Mouse (Mus musculus): ENCODE data around the gene Id1.
A peak's percentile ranks its signal among the peaks of the same experiment; 100 is the strongest.

Id1 gene

DNA sequence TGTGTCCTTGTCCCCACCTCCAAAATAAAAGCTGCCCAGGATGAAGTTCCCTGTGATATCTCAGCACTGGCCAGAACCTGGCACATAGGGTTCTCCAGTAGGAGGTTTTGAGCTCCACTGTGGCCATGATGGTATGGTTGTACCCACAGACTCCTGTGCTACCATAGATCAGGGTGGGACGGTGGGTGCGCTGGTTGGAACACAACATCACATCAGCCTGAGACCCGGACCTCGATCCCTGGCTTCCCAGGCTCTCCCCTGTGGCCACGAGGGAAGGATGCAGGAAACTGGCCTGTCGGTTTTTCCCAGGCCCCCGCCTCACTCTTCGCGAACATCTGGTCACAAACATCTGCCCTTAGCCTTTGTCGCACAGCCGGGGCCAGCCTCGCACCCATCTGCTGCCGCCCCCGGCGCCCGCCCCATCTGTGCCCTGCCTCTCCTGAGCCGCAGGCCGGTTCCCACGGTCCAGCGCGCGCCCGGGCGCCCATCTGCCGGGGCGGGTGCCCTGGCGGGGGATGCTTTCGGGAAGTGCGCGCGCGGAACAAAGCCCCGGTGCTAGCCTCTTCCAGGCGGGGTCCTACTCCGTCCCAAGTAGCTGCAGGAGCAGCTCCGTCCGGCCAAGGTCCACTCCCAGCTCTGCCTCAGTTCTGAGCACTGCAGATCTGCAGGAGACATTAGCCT lies 12.3 kb upstream of the Id1 start:
- no peak for DNase-seq (ENCODE audit: low spot score in 2 of 2)

DNA sequence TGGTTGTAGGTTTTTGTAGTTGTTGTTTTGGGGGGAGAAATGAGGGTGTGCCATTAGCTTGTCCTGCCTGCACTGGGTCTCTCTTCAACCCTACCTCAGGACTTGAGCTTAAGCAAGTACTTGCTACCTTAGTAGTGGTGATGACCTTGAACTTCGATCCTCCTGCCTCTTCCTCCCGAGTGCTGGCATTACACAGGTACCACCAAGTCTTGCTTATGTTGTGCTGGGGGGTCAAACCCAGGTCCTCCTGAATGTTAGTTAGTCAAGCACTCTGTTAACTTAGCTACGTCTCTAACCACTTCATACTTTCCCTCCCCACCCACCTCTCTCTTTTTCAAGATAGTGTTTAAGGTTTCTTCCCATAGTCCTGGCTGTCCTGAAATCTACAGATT lies 11.7 kb upstream of the Id1 start:
- DNase-seq (ENCODE audit: low spot score in 2 of 2), result no peak

DNA sequence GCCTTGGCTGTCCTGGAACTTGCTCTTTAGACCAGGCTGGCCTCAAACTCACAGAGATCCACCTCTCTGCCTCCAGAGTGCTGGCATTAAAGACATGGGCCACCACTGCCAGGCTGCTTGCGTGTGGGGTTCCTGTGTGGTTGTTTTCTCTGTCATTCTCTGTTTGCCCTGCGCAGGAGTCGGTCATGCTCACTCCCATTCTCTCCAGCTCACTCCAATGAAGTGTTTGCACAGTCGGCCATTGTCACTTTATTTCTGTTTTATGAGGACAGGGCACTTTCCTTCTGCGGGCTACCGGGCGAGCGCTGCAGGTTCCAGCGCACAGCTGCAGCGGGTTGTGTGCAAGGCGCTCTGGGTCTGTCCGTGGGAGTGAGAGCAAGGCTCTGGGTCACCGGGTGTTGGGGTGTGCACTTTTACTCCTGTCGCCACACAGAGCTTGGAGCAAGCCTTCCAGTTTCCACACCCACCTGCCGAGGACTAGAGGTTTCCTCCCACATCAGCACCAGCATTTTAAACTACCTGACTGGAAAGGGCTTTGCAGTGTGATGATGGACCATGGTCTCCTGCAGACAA lies 10.8 kb upstream of the Id1 start:
- DNase-seq (ENCODE audit: low spot score in 2 of 2), result no peak

DNA sequence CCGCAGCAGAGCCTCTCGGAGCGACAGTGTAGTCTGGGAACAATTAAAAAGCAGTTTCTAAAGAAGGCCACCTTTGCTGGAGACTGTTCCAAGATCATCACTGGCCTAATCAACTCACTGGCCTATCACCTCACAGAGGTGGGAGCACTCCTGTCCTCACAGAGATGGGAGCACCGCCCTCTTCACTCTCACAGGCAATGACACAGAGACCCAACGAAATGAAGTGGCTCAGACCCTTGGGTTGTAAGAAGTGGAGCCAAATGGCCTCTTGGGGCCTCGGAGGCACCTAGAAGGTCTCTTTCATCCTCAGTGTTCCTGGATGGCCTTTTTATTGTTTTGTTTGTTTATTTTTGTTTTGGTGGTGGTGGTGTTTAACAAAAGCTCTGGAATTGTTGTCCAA lies 9.8 kb upstream of the Id1 start:
- no peak for DNase-seq (ENCODE audit: low spot score in 2 of 2)

DNA sequence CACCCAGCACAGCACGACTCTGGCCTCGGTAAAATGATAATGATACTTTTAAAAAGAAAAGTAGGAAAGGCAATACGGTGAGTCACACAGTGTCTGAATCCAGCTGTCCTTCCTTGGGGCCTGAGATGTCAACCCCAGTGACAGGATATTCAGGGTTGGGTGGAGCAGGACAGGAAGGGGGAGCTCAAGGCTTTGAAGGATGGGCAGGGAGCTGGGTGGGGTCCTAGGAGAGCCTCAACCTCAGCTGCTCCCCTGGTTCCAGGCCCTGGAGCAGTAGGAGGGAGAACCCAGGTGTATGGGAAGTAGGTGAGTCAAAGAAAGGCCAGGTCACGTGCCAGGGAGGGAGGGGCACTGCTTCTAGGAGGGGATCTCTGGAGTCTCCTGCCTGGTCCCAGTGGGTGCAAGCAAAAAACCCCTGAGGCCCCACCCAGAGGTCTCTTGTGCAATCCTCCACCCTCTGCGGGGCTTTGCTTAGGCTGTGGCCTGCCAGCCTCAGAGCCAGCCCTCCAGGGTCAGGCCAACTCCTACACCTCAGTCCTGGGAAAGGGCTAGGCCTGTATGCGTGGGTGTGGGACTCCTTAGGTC lies 9.2 kb upstream of the Id1 start:
- DNase-seq (ENCODE audit: low spot score in 2 of 2), result peak in 1 of 2 experiments; percentile 52

DNA sequence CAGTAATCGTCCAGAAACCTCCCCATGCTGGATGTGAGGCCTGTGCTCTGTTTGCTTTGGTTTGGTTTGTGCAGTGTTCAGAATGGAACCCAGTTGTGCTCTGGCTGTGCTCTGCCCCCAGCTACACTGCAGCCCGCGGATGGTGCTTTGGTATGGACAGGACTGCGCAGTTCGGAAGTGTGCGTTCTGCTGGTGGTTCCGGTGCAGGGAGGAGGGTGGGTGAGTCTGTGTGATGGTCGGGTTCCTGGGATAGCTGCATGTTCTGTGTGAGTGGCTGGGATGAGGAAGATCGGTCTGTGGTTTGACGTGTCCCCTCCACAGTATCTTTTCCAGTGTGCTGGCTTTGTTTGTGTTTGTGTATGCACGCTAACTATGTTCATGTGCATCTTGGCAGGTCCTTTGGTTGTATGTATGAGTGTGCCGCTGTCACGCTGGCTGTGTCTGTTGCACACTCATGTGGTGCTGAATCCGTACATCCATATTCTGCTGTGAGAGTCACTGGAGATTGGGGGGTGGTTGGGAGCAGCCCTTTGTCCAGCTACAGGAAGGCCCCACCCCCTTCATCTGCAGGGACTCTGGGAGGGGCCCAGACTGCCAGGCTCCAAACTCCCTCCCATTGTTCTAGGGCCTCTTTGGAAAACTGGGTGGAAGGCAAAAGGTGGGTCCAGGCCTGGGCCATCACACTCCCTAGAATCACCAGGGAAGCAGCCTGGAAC lies 8.1 kb upstream of the Id1 start:
- DNase-seq (ENCODE audit: low spot score in 2 of 2), result no peak

DNA sequence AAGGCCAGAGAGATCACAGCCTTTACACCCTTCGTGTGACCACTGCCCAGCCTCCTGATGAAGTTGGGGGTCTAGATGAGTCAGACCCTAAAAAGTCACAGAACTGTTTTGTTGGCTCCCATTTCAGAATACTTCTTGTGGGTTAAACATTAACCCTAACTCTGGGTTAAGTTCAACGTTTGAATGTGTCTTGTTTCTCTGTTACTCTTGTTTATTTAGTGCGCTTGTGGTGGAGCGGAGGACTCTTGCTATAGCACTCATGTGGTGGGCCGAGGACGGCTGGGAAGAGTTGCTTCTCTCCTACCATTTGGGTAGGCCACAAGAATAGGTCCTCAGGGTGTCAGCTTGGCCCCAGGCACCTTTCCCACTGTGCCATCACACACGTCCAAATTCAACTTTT lies 7.5 kb upstream of the Id1 start:
- DNase-seq (ENCODE audit: low spot score in 2 of 2), result no peak

DNA sequence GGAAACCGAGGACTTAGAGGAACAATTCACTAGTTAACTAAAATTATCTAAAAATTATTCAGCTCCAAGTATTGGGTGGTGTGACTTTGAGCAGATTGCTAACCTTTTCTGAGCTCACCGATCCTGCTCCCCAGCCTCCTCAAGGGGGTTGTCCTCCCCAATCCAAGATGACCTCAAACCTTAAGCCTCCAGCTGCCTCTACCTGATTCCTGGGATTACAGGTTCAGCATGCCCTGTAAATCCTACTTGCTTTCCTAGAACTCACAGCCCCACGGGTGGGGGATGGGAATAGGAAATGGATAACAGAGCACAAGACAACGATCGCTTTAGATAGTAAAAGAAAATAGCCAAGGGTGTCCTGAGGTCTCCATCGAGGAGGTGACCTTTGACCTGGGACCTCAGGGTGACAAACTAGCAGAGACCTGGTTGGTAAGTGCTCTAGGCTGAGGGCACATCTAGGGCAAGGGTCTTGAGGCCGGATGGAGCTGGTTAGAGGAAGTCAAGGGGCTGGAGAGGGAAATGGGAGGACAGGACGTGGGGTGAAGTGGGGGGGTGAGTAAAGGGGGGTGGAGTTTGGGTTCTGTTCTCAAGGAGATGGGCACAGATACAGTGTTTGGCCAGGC lies 6.9 kb upstream of the Id1 start:
- no peak for DNase-seq (ENCODE audit: low spot score in 2 of 2)

DNA sequence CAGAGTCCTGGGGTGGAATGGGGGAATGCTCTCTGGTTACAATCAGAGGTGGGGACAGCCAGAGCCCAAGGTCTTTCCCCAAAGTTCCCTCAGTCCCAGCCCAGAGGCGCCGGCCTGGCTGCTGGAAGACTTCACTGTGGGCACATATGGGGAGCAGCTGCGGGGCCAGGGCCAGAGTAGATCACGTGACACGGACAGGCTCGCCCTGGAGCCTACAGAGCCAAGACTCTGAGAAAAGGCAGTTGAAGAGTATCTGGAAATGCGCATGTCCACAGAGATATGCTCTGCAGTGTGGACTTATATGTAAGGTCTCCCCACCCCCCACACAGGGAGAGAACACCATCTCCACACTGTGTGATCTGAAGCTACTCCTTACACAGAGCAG lies 6.4 kb upstream of the Id1 start:
- DNase-seq (ENCODE audit: low spot score in 2 of 2), result peak in 1 of 2 experiments; percentile 79

DNA sequence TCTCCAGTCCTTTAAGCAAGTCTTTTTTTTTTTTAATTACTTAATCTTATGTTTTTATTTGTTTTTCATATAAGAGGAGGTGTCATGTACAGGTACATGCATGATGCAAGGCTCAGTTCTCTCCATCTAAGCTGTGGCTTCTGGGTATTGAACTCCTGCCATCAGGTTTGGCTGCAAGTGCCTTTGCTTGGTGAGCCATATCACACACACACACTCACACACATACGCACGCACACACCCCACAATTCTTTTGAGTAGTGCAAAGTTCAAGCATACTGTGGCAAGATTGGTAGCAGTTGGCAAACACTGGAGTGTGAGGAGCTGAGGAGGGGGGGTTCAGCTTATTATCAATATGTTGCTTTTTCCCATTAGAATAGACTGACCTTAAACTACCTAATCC lies 2.9 kb upstream of the Id1 start:
- no peak for DNase-seq (ENCODE audit: low spot score in 2 of 2)

DNA sequence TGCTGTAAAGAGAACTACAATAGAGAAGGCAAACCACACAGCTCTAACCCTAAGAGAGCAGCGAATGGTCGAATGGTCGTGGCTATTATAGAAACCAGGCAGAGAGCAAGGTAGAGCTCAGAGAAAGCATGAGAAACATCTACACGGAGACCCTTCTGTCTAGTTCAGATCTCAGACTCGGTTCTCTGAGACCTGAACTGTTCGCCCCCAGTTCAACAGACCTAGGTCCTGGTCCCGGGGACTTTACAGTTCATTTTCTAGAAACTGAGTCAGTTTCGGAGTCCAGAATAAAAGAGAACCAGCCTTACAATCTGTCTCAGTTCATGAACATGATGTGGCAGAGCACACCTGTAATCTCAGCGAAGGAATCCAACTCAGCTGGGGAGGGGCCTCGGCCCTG lies 1.6 kb upstream of the Id1 start:
- no peak for DNase-seq (ENCODE audit: low spot score in 2 of 2)

DNA sequence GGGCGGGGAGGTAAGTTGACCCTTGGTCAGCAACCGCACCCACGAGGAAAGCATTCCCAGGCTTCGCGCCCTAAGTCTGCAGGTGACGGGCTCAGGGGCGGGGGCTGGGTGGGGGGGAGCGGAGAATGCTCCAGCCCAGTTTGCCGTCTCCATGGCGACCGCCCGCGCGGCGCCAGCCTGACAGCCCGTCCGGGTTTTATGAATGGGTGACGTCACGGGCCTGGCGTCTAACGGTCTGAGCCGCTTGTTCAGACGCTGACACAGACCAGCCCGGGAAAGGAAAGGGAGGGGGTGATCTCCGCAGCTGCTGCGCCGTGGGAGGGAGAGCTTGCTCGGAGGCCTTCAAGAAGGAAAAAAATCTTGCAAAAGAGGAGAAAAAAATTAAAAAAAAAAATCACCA lies 1.1 kb upstream of the Id1 start:
- DNase-seq (ENCODE audit: low spot score in 2 of 2), result peak; percentile 97 to 99

DNA sequence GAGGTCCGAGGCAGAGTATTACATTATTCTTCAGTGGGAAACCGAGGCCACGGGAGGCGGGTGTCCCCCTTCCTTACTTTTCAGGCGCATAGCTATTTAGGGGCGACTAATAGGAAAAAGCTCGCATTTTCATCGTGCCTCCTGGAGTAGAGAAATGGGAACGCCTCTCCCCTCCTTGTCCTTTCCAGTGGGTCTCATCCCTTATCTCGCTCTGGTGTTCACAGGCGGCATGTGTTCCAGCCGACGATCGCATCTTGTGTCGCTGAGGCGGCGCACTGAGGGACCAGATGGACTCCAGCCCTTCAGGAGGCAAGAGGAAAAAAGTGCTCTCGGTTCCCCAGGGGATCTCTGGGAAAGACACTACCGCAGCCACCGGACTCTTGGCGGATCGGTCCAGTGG lies 697 bp downstream of the Id1 start:
- DNase-seq (ENCODE audit: low spot score in 2 of 2), result no peak

DNA sequence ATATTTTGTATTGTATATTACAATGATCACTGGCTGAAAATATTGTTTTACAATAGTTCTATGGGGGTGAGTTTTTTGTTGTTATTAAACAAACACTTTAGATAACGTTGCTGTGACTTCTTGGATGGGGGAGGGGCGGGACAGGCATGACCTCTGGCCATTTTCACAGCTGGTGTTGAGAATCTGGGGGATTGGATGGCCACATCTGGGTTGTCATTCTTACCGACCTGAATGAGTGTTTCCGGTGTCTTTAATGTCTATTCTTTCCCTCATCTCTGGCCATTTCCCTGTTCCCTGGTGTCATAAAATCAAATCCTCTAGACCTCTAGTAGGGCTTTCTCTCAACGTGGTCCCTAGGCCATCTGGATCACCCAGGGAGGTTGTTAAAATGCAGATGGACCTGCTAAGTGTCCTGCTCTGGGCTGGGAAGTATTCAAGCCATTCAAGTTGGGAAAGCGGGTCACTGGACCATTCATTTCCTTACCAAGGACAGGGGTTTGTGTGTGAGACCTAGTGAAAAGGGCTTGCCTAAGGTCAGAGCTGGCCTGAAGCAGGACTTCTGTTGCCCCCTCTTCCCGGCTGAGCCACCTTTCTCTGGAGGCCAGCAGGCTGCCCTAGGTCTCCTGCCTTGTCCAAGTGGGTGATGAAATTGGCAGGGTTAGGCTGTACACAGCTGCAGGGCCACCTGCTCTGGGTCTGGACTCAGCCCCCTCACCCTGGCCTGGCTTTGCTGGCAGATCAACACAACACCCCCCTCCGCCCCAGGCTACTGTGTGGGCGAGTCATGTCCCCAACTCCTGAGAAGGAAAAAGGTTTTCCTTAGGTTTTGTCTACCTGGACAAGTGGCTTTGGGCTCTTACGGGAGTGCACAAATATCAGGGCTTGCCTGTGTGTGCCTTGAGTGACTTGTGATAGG lies 1.5 kb downstream of the Id1 start:
- peak in 1 of 2 experiments; percentile 42 for DNase-seq (ENCODE audit: low spot score in 2 of 2)

DNA sequence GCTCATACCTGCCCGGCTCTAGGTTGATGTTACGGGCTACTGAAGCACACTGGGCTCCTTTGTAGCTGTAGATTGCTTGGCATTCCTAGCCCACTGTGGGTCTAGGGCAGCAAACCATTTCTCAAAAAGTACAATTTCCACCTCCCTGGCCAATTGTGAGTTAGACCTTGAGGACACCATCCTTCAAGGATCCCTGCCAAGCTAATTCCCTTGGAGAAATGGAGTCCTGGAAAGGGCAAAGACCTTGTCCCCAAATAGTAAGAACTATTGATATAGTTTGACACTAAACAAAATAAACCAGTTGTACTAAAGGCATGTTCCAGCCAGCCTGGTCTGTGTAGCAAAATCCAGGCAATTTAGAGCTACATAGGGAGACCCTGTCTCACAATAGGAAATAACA lies 2.3 kb downstream of the Id1 start:
- DNase-seq (ENCODE audit: low spot score in 2 of 2), result no peak

DNA sequence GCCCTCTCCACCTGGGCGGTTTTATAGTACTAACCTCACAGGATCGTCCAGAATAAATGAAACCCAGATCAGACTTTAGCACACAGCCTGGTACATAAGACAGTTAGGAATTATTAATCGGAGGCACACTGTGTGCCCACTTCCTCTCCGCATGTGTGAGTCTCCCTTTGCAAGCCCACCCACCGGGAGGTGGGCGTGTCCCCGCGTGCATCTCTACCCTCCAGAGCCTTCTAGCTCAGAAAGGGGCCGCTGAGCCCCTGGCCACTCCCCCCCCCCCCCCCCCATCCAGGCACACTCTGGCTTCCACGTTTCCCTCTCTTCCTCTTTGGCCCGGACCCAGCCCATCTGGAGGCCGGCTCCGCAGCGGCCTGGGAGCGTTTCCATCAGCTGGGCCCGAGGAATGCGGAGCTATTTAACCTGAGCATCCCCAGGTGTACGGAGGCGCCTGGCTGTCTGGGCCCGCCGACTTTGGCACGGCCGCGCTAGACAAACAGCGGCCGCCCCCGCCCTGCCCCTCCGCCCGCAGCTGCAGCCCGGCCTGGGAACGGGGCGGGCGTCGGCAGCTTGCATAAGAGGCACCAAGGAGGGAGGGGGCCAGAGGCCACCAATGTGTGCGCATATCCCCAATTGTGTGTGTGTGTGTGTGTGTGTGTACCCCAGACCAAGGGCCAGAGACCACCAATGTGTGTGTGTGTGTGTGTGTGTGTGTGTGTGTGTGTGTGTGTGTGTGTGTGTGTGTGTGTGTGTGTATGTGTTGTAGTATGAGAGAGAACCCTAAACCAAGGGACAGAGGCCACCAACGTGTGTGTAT lies 3.2 kb downstream of the Id1 start:
- DNase-seq (ENCODE audit: low spot score in 2 of 2), result peak; percentile 84 to 92

DNA sequence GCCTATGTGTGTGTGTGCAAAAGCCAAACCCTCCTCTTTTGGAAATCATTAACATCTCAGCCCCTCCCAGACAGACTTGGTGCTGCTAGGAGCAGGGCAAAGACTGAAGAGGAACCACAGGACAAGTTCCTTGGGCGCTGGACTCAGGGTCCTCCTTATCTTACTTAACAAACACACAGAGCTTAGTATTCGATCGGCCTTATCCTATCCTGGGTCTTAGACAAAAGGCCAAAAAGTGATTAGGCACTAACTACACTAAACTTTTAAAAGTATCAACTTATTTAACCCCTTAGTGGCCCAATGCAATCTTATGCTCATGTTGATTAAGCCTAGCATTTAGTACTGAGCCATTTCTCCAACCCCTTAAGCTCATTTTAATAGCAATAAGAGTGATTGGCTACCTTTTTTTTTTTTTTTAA lies 3.8 kb downstream of the Id1 start:
- peak; percentile 51 to 58 for DNase-seq (ENCODE audit: low spot score in 2 of 2)

DNA sequence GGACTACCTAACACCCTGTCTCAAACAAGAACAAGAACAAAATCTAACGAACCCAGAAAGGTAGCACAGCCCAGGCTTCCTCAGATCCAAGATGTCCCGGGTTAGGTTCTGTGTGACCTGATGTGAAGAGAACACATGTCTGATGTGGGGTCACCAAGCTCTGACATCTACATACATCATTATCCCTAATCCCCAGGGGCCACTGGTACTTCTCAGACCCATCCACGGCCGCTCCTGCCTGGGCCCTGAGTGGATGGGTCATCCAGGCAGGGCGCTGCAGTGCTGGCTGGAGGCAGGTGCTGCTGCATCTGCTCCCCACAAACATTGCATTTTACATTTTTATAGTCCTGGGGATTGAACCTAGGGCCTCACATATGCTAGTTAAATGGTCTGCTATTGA lies 4.4 kb downstream of the Id1 start:
- DNase-seq (ENCODE audit: low spot score in 2 of 2), result no peak

DNA sequence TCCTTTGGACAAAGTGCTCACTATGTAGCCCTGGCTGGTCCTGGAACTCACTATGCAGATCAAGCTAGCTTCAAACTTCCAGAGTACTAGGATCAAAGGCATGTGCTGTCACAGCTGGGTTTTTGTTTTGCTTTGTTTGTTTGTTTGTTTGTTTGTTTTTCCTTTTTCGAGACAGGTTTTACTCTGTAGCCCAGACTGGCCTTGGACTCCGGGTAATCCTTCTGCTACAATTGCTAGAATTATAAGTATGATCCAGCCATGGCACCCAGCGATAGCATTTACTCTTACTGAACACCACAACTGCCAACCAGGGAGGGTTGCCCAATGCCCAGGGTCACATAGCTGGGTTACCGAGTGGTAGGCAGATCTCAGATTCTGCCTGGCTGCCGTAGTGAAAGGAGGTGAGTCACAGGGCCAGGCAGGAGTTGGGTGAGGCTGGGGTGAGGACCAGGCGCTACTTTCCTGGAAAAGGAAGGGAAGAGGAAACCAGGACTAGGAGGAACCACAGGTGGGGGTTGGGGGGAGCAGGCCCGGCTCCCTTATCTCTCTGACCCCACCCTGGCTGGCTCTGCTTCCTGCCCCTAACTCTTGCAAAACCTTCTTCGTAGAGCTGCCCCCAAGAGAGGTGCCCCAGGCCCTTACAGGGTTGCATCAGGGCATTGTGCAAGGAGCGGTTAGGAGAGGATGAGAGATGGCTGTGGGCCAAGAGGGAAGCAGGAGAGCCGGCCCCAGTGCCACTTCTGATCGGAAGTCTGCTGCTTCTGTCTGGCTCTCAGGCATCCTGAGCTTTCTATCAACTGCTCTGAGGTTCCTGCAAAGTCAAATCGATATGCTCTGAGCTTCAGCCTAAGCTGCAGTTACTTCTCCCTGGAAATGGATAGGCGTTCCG lies 5.3 kb downstream of the Id1 start:
- DNase-seq (ENCODE audit: low spot score in 2 of 2), result peak; percentile 81 to 90

DNA sequence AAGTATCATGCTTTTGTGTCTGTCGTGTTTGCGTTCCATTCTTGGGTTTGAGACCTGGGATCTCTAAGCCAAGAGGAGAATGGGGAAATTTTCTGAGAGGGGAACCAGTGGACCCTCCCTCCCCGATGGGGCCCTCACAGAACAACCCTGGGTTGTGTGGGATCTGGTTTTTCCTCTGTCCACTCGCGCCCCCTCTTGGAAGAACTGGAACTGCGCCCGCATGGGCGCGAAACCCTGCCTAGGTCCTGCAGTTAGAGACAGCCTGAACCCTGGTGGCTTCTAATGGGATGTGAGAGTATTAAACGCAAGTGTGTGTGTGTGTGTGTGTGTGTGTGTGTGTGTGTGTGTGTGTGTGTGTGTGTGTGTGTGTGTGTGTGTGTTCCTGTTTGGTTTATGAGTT lies 6.4 kb downstream of the Id1 start:
- peak in 1 of 2 experiments; percentile 84 for DNase-seq (ENCODE audit: low spot score in 2 of 2)

All from urinary bladder, postnatal 36 days (tissue).